Mouse (Mus musculus) heart, postnatal 14 days (tissue): ENCODE measurements around the gene F2rl3. TPM values are rescaled to one million over a fixed set of nuclear protein-coding genes. Genes with fewer than 3 reads are reported as not detected.

Experiments
- DNase-seq, 2 experiments: peaks; one replicate each; pipeline ENCODE4 v3.0.0; 2021 to 2022
- intact Hi-C: fragments of 180-260 bp; cut with DNase I; formaldehyde crosslinking; loops from one replicate; pipeline ENCODE4 v1.15.1; 2025
- total RNA-seq, 2 experiments: library from RNA; stranded (reverse); gene quantifications; 2 replicates each; pipeline ENCODE4 v1.2.3; 2021

The F2rl3 gene
- total RNA-seq, 2 experiments from 2014 or later: 2.0 to 2.2 TPM

DNA sequence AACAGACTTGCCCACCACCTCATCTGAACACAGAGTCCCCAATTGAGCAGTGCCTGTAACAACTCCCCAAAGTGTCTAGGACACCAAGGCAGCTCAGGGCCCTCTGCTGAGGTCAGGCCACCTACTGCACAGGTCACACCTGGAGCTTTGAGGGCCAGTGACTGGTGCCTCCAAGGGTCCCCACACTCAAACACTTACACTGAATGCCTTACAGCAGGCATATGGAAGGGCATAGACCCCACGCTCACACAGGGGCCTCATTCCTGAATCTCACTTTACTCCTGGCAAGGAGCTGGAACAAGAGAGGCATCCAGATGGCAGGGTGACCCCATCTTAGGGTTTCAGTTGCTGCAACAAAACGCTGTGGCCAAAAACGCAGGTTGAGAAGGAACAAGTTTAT, 1.5 kb upstream of the F2rl3 start:
- DNase-seq: no peak
- intact Hi-C loops: no loop called here

GRCm38 (mm10) chr8:72762306-72762705, 626 bp downstream of the F2rl3 start:
- intact Hi-C loops: no loop called here
- no peak for DNase-seq

GRCm38 (mm10) chr8:72765696-72766095, 4.0 kb downstream of the F2rl3 start:
- no peak for DNase-seq
- intact Hi-C loops: no loop called here

GRCm38 (mm10) chr8:72766777-72767176, 5.1 kb downstream of the F2rl3 start:
- DNase-seq: no peak
- intact Hi-C loops: no loop called here

DNA sequence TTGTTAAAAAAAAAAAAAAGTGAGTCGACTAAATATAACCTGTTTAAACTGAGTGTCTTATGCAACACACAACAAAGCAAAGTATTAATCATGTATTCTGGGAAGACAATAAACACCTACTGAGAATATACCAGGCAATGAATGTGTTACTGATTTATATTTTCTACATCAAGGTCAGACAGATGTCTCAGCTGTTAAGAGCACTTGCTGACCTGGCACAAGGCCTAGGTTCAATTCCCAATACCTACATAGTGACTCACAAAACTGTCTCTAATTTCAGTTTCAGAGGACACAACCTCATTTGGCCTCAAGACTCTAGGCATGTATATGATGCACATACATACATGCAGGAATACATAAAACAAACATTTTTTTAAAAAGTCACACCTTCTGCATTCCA, 16.1 kb downstream of the F2rl3 start:
- intact Hi-C loops: no loop called here
- DNase-seq: no peak

GRCm38 (mm10) chr8:72780644-72781043, 19.0 kb downstream of the F2rl3 start:
- intact Hi-C loops: no loop called here
- no peak for DNase-seq

DNA sequence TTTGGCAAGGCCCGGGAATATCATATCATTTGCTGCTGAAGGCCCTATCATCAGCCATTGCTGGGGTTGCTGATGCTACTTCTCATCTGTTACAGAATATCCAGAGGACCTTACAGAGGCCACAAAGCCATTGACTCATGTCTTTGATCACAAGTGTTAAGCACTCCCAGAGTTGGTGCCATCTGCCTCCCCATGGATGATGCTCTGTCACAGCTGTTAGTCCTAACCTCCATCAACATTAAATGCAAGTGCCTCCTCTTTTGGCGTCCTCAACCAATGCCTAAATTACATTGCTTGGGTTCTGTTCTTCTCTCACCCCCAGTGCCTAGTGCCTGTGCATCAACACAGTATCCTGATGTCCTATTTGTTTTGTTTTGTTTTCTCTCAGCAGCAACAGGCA, 39.9 kb downstream of the F2rl3 start:
- intact Hi-C loops: no loop called here
- no peak for DNase-seq

GRCm38 (mm10) chr8:72812690-72813089, 51.0 kb downstream of the F2rl3 start:
- intact Hi-C loops: no loop called here
- DNase-seq: peak in 1 of 2 experiments; percentile 2

Other genes with a start within 250 kb of the F2rl3 start
- 10 to 100 TPM; 10.5 to 10.7 TPM for gene Med26, start 213.6 kb upstream of the F2rl3 start, total RNA-seq
- 100 to 1,000 TPM; 111 to 117 TPM for gene Smim7, start 190.8 kb upstream of the F2rl3 start, total RNA-seq
- 100 to 1,000 TPM; 372 TPM for gene Tmem38a, start 189.8 kb upstream of the F2rl3 start, total RNA-seq
- under 1 TPM; 0.62 to 0.88 TPM for gene Nwd1, start 115.2 kb upstream of the F2rl3 start, total RNA-seq
- 10 to 100 TPM; 87.1 to 88.6 TPM for gene Sin3b, start 38.6 kb upstream of the F2rl3 start, total RNA-seq